7 mouse cellular contexts compared by ENCODE assay signal in genomic region chr11:117939004-117939730, GRCm38 (mm10). TPM values are rescaled to one million over a fixed set of nuclear protein-coding genes. Genes with fewer than 3 reads are reported as not detected.
DNase-seq lines count a peak whose midpoint lies in the region; ATAC-seq and TF ChIP-seq lines count a peak whose summit lies in the region.

No protein-coding gene starts in this region.

- no peak for TF ChIP-seq EP300 in lung, postnatal 0 days (IDR thresholded peaks at IDR 0.05)
- TF ChIP-seq EP300 in stomach, postnatal 0 days (optimal IDR thresholded peaks at IDR 0.05), result no peak

- H3K4me2 ChIP-seq in lung, embryonic 14.5 days, result 0 out of 2 replicates have a peak overlapping the region, but pooled peaks have one; percentile 1
- H3K4me2 ChIP-seq in lung, postnatal 0 days (replicated peaks; ENCODE audit: low read depth, low read length), result no peak overlapping the region
- H3K4me2 ChIP-seq in forebrain, embryonic 16.5 days (ENCODE audit: low read length), result peak overlapping the region; percentile 36
- H3K4me2 ChIP-seq in limb, embryonic 13.5 days (replicated peaks), result peak overlapping the region; percentile 33; the same call in 1 of the 2 replicates
- H3K4me2 ChIP-seq in stomach, postnatal 0 days (replicated peaks; ENCODE audit: low read depth), result no peak overlapping the region

- TF ChIP-seq CTCF in lung, embryonic 14.5 days (IDR thresholded peaks at IDR 0.05; ENCODE audit: low read depth), result no peak
- TF ChIP-seq CTCF in lung, postnatal 0 days (IDR thresholded peaks at IDR 0.05), result no peak
- TF ChIP-seq CTCF in stomach, postnatal 0 days (IDR thresholded peaks at IDR 0.05; ENCODE audit: low read depth), result no peak
- TF ChIP-seq CTCF in kidney, adult 2 months (conservative IDR thresholded peaks at IDR 0.05; ENCODE audit: insufficient read depth, insufficient read length, low read depth, low read length), result no peak

- no peak for ATAC-seq in lung, embryonic 14.5 days (ENCODE audit: insufficient read depth)
- no peak for ATAC-seq in lung, postnatal 0 days
- peak; percentile 54 for ATAC-seq in forebrain, embryonic 16.5 days
- no peak for ATAC-seq in limb, embryonic 13.5 days (ENCODE audit: low FRiP score, low read depth)
- ATAC-seq in stomach, postnatal 0 days (ENCODE audit: low FRiP score, low TSS enrichment), result no peak

- no peaks in the 10 kb centered on the region for H3K27me3 ChIP-seq in lung, embryonic 14.5 days (ENCODE audit: insufficient read depth, low read length)
- no peaks in the 10 kb centered on the region for H3K27me3 ChIP-seq in lung, postnatal 0 days (replicated peaks; ENCODE audit: insufficient read depth, low read length)
- H3K27me3 ChIP-seq in forebrain, embryonic 16.5 days (replicated peaks; ENCODE audit: control insufficient read depth, insufficient read depth, low read length), result no peaks in the 10 kb centered on the region
- H3K27me3 ChIP-seq in limb, embryonic 13.5 days, result peaks cover 5% of the 10 kb centered on the region; the same call in 1 of the 2 replicates
- no peaks in the 10 kb centered on the region for H3K27me3 ChIP-seq in stomach, postnatal 0 days (ENCODE audit: control insufficient read depth, insufficient read depth, low read length)
- no peaks in the 10 kb centered on the region for H3K27me3 ChIP-seq in kidney, adult 2 months (replicated peaks; ENCODE audit: control insufficient read depth, insufficient read depth, low read length)

- 29% methylated on average over 4 of the region's 4 CpGs for WGBS in lung, embryonic 14.5 days
- WGBS in lung, postnatal 0 days, result 36% methylated on average over 4 of the region's 4 CpGs
- WGBS in forebrain, embryonic 16.5 days, result 29% methylated on average over 4 of the region's 4 CpGs
- 60% methylated on average over 4 of the region's 4 CpGs for WGBS in limb, embryonic 13.5 days
- WGBS in stomach, postnatal 0 days, result 34% methylated on average over 4 of the region's 4 CpGs
- 61% methylated on average over 4 of the region's 4 CpGs for WGBS in kidney, adult 2 months

- TF ChIP-seq POLR2A in kidney, adult 2 months (IDR thresholded peaks at IDR 0.05; ENCODE audit: low read depth, low read length), result no peak

- no peaks in the 10 kb centered on the region for H3K9me3 ChIP-seq in lung, embryonic 14.5 days (ENCODE audit: low read depth, low read length)
- H3K9me3 ChIP-seq in lung, postnatal 0 days (ENCODE audit: low read length), result no peaks in the 10 kb centered on the region
- no peaks in the 10 kb centered on the region for H3K9me3 ChIP-seq in forebrain, embryonic 16.5 days (ENCODE audit: control insufficient read depth, low read length)
- H3K9me3 ChIP-seq in limb, embryonic 13.5 days, result no peaks in the 10 kb centered on the region
- no peaks in the 10 kb centered on the region for H3K9me3 ChIP-seq in stomach, postnatal 0 days (ENCODE audit: control insufficient read depth, low read length)

- H3K9ac ChIP-seq in lung, embryonic 14.5 days, result no peak overlapping the region
- no peak overlapping the region for H3K9ac ChIP-seq in lung, postnatal 0 days (replicated peaks; ENCODE audit: low read depth)
- H3K9ac ChIP-seq in forebrain, embryonic 16.5 days (replicated peaks; ENCODE audit: low read depth, low read length), result 0 out of 2 replicates have a peak overlapping the region, but pooled peaks have one; percentile 9
- H3K9ac ChIP-seq in limb, embryonic 13.5 days, result no peak overlapping the region
- no peak overlapping the region for H3K9ac ChIP-seq in stomach, postnatal 0 days (ENCODE audit: low read length)

- peak overlapping the region; percentile 58; the same call in 1 of the 2 replicates for H3K27ac ChIP-seq in lung, embryonic 14.5 days (ENCODE audit: low read depth)
- no peak overlapping the region for H3K27ac ChIP-seq in lung, postnatal 0 days (ENCODE audit: low read length)
- H3K27ac ChIP-seq in forebrain, embryonic 16.5 days (ENCODE audit: low read length), result peak overlapping the region; percentile 84
- H3K27ac ChIP-seq in limb, embryonic 13.5 days, result peak overlapping the region; percentile 70
- H3K27ac ChIP-seq in stomach, postnatal 0 days (replicated peaks), result peak overlapping the region; percentile 24
- no peak overlapping the region; the same call in 1 of the 2 replicates for H3K27ac ChIP-seq in kidney, adult 2 months (ENCODE audit: insufficient read depth, low read depth, low read length)

- H3K4me1 ChIP-seq in lung, embryonic 14.5 days (ENCODE audit: insufficient read depth), result peaks cover 32% of the 10 kb centered on the region; the same call in 1 of the 2 replicates
- peaks cover 34% of the 10 kb centered on the region for H3K4me1 ChIP-seq in lung, postnatal 0 days (ENCODE audit: insufficient read depth, low read depth, low read length)
- H3K4me1 ChIP-seq in forebrain, embryonic 16.5 days (replicated peaks; ENCODE audit: control insufficient read depth, insufficient read depth, low read length), result peaks cover 29% of the 10 kb centered on the region
- peaks cover 49% of the 10 kb centered on the region for H3K4me1 ChIP-seq in limb, embryonic 13.5 days
- H3K4me1 ChIP-seq in stomach, postnatal 0 days (replicated peaks; ENCODE audit: control insufficient read depth, insufficient read depth), result peaks cover 34% of the 10 kb centered on the region
- H3K4me1 ChIP-seq in kidney, adult 2 months (ENCODE audit: control insufficient read depth, insufficient read depth, low read length), result peaks cover 7% of the 10 kb centered on the region; the same call in 1 of the 2 replicates

- no peak for DNase-seq in lung, embryonic 14.5 days
- no peak for DNase-seq in lung, postnatal 0 days (ENCODE audit: low spot score)
- no peak for DNase-seq in stomach, postnatal 0 days (ENCODE audit: low spot score)
- no peak for DNase-seq in ovary, postnatal 14 days (ENCODE audit: low spot score)
- DNase-seq in kidney, adult 2 months, result no peak

- no peak overlapping the region for H3K4me3 ChIP-seq in lung, embryonic 14.5 days (ENCODE audit: low read depth, low read length)
- H3K4me3 ChIP-seq in lung, postnatal 0 days (ENCODE audit: low read depth, low read length), result no peak overlapping the region
- H3K4me3 ChIP-seq in forebrain, embryonic 16.5 days (replicated peaks; ENCODE audit: low read length), result no peak overlapping the region
- H3K4me3 ChIP-seq in limb, embryonic 13.5 days, result no peak overlapping the region
- H3K4me3 ChIP-seq in stomach, postnatal 0 days (ENCODE audit: low read depth, low read length), result no peak overlapping the region
- H3K4me3 ChIP-seq in kidney, adult 2 months (ENCODE audit: insufficient read depth, low read depth, low read length), result no peak overlapping the region

- H3K36me3 ChIP-seq in lung, embryonic 14.5 days (ENCODE audit: insufficient read depth), result no peaks in the 10 kb centered on the region
- H3K36me3 ChIP-seq in lung, postnatal 0 days (ENCODE audit: insufficient read depth, low read length), result no peaks in the 10 kb centered on the region
- no peaks in the 10 kb centered on the region for H3K36me3 ChIP-seq in forebrain, embryonic 16.5 days (ENCODE audit: control insufficient read depth, insufficient read depth)
- H3K36me3 ChIP-seq in limb, embryonic 13.5 days, result no peaks in the 10 kb centered on the region
- no peaks in the 10 kb centered on the region for H3K36me3 ChIP-seq in stomach, postnatal 0 days (ENCODE audit: control insufficient read depth, insufficient read depth, low read length)
- H3K36me3 ChIP-seq in kidney, adult 2 months (ENCODE audit: control insufficient read depth, insufficient read depth, low read length), result no peaks in the 10 kb centered on the region

RNA-seq across cellular contexts. Expression of gene Socs3, which starts 30.7 kb away (rescaled TPM):
- polyA plus RNA-seq in lung, embryonic 14.5 days (2014; fragmentation: Nextera tagmentation; extraction: Ambion mirVana), result 5.4 and 6.4 TPM in 2 replicates
- 27.5 and 57.0 TPM in 2 replicates for polyA plus RNA-seq in lung, postnatal 0 days (2015; fragmentation: Nextera tagmentation; extraction: Ambion mirVana)
- 11.7 and 13.7 TPM in 2 replicates for polyA plus RNA-seq in forebrain, embryonic 16.5 days (2015; fragmentation: Nextera tagmentation; extraction: Ambion mirVana)
- polyA plus RNA-seq in limb, embryonic 13.5 days (2015; fragmentation: Nextera tagmentation; extraction: Ambion mirVana), result 15.6 and 15.8 TPM in 2 replicates
- 13.5 and 15.7 TPM in 2 replicates for polyA plus RNA-seq in stomach, postnatal 0 days (2015; fragmentation: Nextera tagmentation; extraction: Ambion mirVana)
- 4.3 and 5.0 TPM in 2 replicates for polyA plus RNA-seq in kidney, adult 2 months (2012; rRNA removed)

RNA-seq across cellular contexts. Expression of gene Pgs1, which starts 46.9 kb away (rescaled TPM):
- 35.8 and 40.8 TPM in 2 replicates for polyA plus RNA-seq in lung, embryonic 14.5 days (2014; fragmentation: Nextera tagmentation; extraction: Ambion mirVana)
- polyA plus RNA-seq in lung, postnatal 0 days (2015; fragmentation: Nextera tagmentation; extraction: Ambion mirVana), result 88.6 and 89.5 TPM in 2 replicates
- polyA plus RNA-seq in forebrain, embryonic 16.5 days (2015; fragmentation: Nextera tagmentation; extraction: Ambion mirVana), result 56.9 and 58.1 TPM in 2 replicates
- polyA plus RNA-seq in limb, embryonic 13.5 days (2015; fragmentation: Nextera tagmentation; extraction: Ambion mirVana), result 34.4 and 35.7 TPM in 2 replicates
- 28.7 and 29.4 TPM in 2 replicates for polyA plus RNA-seq in stomach, postnatal 0 days (2015; fragmentation: Nextera tagmentation; extraction: Ambion mirVana)
- 29.7 and 30.4 TPM in 2 replicates for polyA plus RNA-seq in kidney, adult 2 months (2012; rRNA removed)

Comparison
In these comparisons a context has a peak if more than half of its experiments do, and no peak if none do; other contexts are left out.
1. H3K27ac ChIP-seq: peak in lung, embryonic 14.5 days (single experiment), forebrain, embryonic 16.5 days (single experiment), limb, embryonic 13.5 days (single experiment) and stomach, postnatal 0 days (single experiment); none in lung, postnatal 0 days (single experiment) and kidney, adult 2 months (single experiment).
2. H3K4me2 ChIP-seq: peak in lung, embryonic 14.5 days (single experiment), forebrain, embryonic 16.5 days (single experiment) and limb, embryonic 13.5 days (single experiment); none in lung, postnatal 0 days (single experiment) and stomach, postnatal 0 days (single experiment).